Mouse (Mus musculus) left cerebral cortex, adult 11 months (tissue): ENCODE measurements around the gene Spred1.

Source experiments
- DNase-seq: peaks from one replicate; pipeline ENCODE4 v3.0.0; 2022; ENCODE audit warnings: low spot score

The Spred1 gene

GRCm38 (mm10) chr2:117121212-117121983, at the start of gene Spred1:
TSS of gene Spred1 (plus strand) at chr2:117121374.
- DNase-seq: no peak

- no peak for DNase-seq
Measured at GRCm38 (mm10) chr2:117071596-117071995, 49.6 kb upstream of the Spred1 start.

GRCm38 (mm10) chr2:117078711-117079110, 42.5 kb upstream of the Spred1 start:
- DNase-seq: no peak

GRCm38 (mm10) chr2:117079621-117080020, 41.6 kb upstream of the Spred1 start:
- DNase-seq: no peak

- DNase-seq: no peak
Measured at GRCm38 (mm10) chr2:117086002-117086765, 35.0 kb upstream of the Spred1 start.

- no peak for DNase-seq
Measured at GRCm38 (mm10) chr2:117086766-117087457, 34.3 kb upstream of the Spred1 start.

GRCm38 (mm10) chr2:117087458-117087820, 33.7 kb upstream of the Spred1 start:
- DNase-seq: no peak

GRCm38 (mm10) chr2:117089482-117089881, 31.7 kb upstream of the Spred1 start:
- DNase-seq: no peak

- DNase-seq: no peak
Measured at GRCm38 (mm10) chr2:117090061-117090460, 31.1 kb upstream of the Spred1 start.

GRCm38 (mm10) chr2:117092946-117093401, 28.2 kb upstream of the Spred1 start:
- DNase-seq: no peak

GRCm38 (mm10) chr2:117095491-117095890, 25.7 kb upstream of the Spred1 start:
- DNase-seq: peak; percentile 54

GRCm38 (mm10) chr2:117097305-117097704, 23.9 kb upstream of the Spred1 start:
- DNase-seq: no peak

GRCm38 (mm10) chr2:117099316-117099715, 21.9 kb upstream of the Spred1 start:
- DNase-seq: no peak

- no peak for DNase-seq
Measured at GRCm38 (mm10) chr2:117103461-117103860, 17.7 kb upstream of the Spred1 start.

GRCm38 (mm10) chr2:117105407-117105806, 15.8 kb upstream of the Spred1 start:
- no peak for DNase-seq

- DNase-seq: no peak
Measured at GRCm38 (mm10) chr2:117108059-117108458, 13.1 kb upstream of the Spred1 start.

GRCm38 (mm10) chr2:117109296-117109695, 11.9 kb upstream of the Spred1 start:
- DNase-seq: no peak

- DNase-seq: no peak
Measured at GRCm38 (mm10) chr2:117110355-117110866, 10.8 kb upstream of the Spred1 start.

GRCm38 (mm10) chr2:117113262-117113661, 7.9 kb upstream of the Spred1 start:
- DNase-seq: no peak

GRCm38 (mm10) chr2:117113762-117114161, 7.4 kb upstream of the Spred1 start:
- DNase-seq: no peak

GRCm38 (mm10) chr2:117118516-117118915, 2.7 kb upstream of the Spred1 start:
- DNase-seq: no peak
